Mouse (Mus musculus): Measurements from ENCODE around the gene Slc38a8. TPM values are rescaled to one million over a fixed set of nuclear protein-coding genes. Genes with fewer than 3 reads are reported as not detected.
A peak's percentile ranks its signal among the peaks of the same experiment; 100 is the strongest.

Slc38a8 gene
- total RNA-seq, 2 experiments from 2014 or later: 0.41 TPM; not detected in 1

GRCm38 (mm10) chr8:119466105-119466504 is 35.4 kb downstream of the Slc38a8 start:
- Histone ChIP-seq H3K4me3 (peak overlapping the region; percentile 20; the same call in 1 of the 2 replicates), H3K27ac (peak overlapping the region; percentile 86)
- no peak for TF ChIP-seq CTCF (conservative IDR thresholded peaks at IDR 0.05)
- DNase-seq (ENCODE audit: low spot score in 2 of 2): peak; percentile 52 to 74

- no peak for TF ChIP-seq CTCF (conservative IDR thresholded peaks at IDR 0.05)
- Histone ChIP-seq H3K4me3 (no peak overlapping the region), H3K27ac (peak overlapping the region; percentile 86; the same call in 1 of the 2 replicates)
- no peak for DNase-seq (ENCODE audit: low spot score in 2 of 2)
Observed at GRCm38 (mm10) chr8:119463709-119464108, 37.8 kb downstream of the Slc38a8 start.

- Histone ChIP-seq H3K4me3 (no peak overlapping the region), H3K27ac (no peak overlapping the region)
- no peak for DNase-seq (ENCODE audit: low spot score in 2 of 2)
- no peak for TF ChIP-seq CTCF (conservative IDR thresholded peaks at IDR 0.05)
Observed at GRCm38 (mm10) chr8:119461356-119461755, 40.1 kb downstream of the Slc38a8 start.

- TF ChIP-seq CTCF (conservative IDR thresholded peaks at IDR 0.05): no peak
Observed at GRCm38 (mm10) chr8:119459724-119460123, 41.8 kb downstream of the Slc38a8 start.

GRCm38 (mm10) chr8:119456045-119456444 is 45.5 kb downstream of the Slc38a8 start:
- TF ChIP-seq CTCF (conservative IDR thresholded peaks at IDR 0.05): no peak
- DNase-seq (ENCODE audit: low spot score in 2 of 2): no peak
- no peak overlapping the region for H3K4me3 ChIP-seq
- H3K27ac ChIP-seq: peak overlapping the region; percentile 48; the same call in 1 of the 2 replicates

More at GRCm38 (mm10) chr8:119459724-119460123, 41.8 kb downstream of the Slc38a8 start:
- H3K4me3 ChIP-seq: no peak overlapping the region
- peak overlapping the region; percentile 69 for H3K27ac ChIP-seq
- no peak for DNase-seq (ENCODE audit: low spot score in 2 of 2)

- no peak overlapping the region for H3K4me3 ChIP-seq
- TF ChIP-seq CTCF (conservative IDR thresholded peaks at IDR 0.05): no peak
- no peak for DNase-seq (ENCODE audit: low spot score in 2 of 2)
- H3K27ac ChIP-seq: no peak overlapping the region
Observed at GRCm38 (mm10) chr8:119452919-119453318, 48.6 kb downstream of the Slc38a8 start.

GRCm38 (mm10) chr8:119451131-119451530 is 50.4 kb downstream of the Slc38a8 start:
- DNase-seq (ENCODE audit: low spot score in 2 of 2): no peak
- TF ChIP-seq CTCF (conservative IDR thresholded peaks at IDR 0.05): no peak
- H3K27ac ChIP-seq: no peak overlapping the region
- no peak overlapping the region for H3K4me3 ChIP-seq

GRCm38 (mm10) chr8:119449627-119450026 is 51.9 kb downstream of the Slc38a8 start:
- DNase-seq (ENCODE audit: low spot score in 2 of 2): peak in 1 of 2 experiments; percentile 65

GRCm38 (mm10) chr8:119447781-119448170 is 53.7 kb downstream of the Slc38a8 start:
- Histone ChIP-seq H3K27ac (peak overlapping the region; percentile 77), H3K4me3 (peak overlapping the region; percentile 62)
- no peak for TF ChIP-seq CTCF (conservative IDR thresholded peaks at IDR 0.05)
- DNase-seq (ENCODE audit: low spot score in 2 of 2): no peak

More at GRCm38 (mm10) chr8:119449627-119450026, 51.9 kb downstream of the Slc38a8 start:
- Histone ChIP-seq H3K4me3 (0 out of 2 replicates have a peak overlapping the region, but pooled peaks have one; percentile 6), H3K27ac (peak overlapping the region; percentile 63)
- TF ChIP-seq CTCF (conservative IDR thresholded peaks at IDR 0.05): no peak

GRCm38 (mm10) chr8:119446990-119447780 is 54.3 kb downstream of the Slc38a8 start:
- TF ChIP-seq CTCF (conservative IDR thresholded peaks at IDR 0.05): no peak
- DNase-seq (ENCODE audit: low spot score in 2 of 2): no peak
- Histone ChIP-seq H3K4me3 (peak overlapping the region; percentile 62), H3K27ac (peak overlapping the region; percentile 77)

GRCm38 (mm10) chr8:119446211-119446989 is 55.1 kb downstream of the Slc38a8 start, which contains the start of gene Necab2:
Gene Necab2, plus strand, starts transcription at chr8:119446719.
- Histone ChIP-seq H3K27ac (peak within 1 kb of the TSS; percentile 77), H3K4me3 (peak within 1 kb of the TSS; percentile 62)
- peak; percentile 84 for TF ChIP-seq CTCF (conservative IDR thresholded peaks at IDR 0.05)
- peak; percentile 79 to 93 for DNase-seq (ENCODE audit: low spot score in 2 of 2)

- no peak for TF ChIP-seq CTCF (conservative IDR thresholded peaks at IDR 0.05)
- H3K27ac ChIP-seq: no peak overlapping the region
- H3K4me3 ChIP-seq: no peak overlapping the region
- no peak for DNase-seq (ENCODE audit: low spot score in 2 of 2)
Observed at GRCm38 (mm10) chr8:119442970-119443369, 58.5 kb downstream of the Slc38a8 start.

- Histone ChIP-seq H3K4me3 (no peak overlapping the region), H3K27ac (no peak overlapping the region)
- no peak for TF ChIP-seq CTCF (conservative IDR thresholded peaks at IDR 0.05)
- no peak for DNase-seq (ENCODE audit: low spot score in 2 of 2)
Observed at GRCm38 (mm10) chr8:119442013-119442412, 59.5 kb downstream of the Slc38a8 start.

Data from layer of hippocampus, adult 2 months (tissue).